Mouse (Mus musculus) liver, embryonic 15.5 days (tissue): ENCODE measurements at regions not wholly inside any gene's neighbourhood (a gene's known extent, or its start where the extent isn't known, plus 50 kb on each side); places are given as distances from the start of the nearest gene placed in this dataset.

Experiments used
- ATAC-seq: fragments of 200-750 bp; cut with Nextera tagmentation; 2 replicates; pipeline ENCODE4 v1.8.0; 2017; ENCODE audit warnings: moderate number of reproducible peaks, mild to moderate bottlenecking, moderate library complexity; ENCODE audit not compliant: insufficient read depth
- H3K27ac ChIP-seq: fragments of 300-500 bp; sonication (generic); replicated peaks from 2 replicates; pipeline ENCODE4 v1.5.1; 2015; ENCODE audit warnings: mild to moderate bottlenecking, inconsistent platforms
- H3K27me3 ChIP-seq: fragments of 300-500 bp; sonication (generic); 2 replicates; pipeline ENCODE4 v1.6.1; 2015; ENCODE audit warnings: mild to moderate bottlenecking, inconsistent platforms
- H3K36me3 ChIP-seq: fragments of 300-500 bp; sonication (generic); replicated peaks from 2 replicates; pipeline ENCODE4 v1.6.1; 2015; ENCODE audit warnings: moderate library complexity, mild to moderate bottlenecking, inconsistent platforms
- H3K4me1 ChIP-seq: fragments of 300-500 bp; sonication (generic); replicated peaks from 2 replicates; pipeline ENCODE4 v1.6.1; 2015; ENCODE audit warnings: inconsistent platforms
- H3K4me2 ChIP-seq: fragments of 300-500 bp; sonication (generic); 2 replicates; pipeline ENCODE4 v1.6.1; 2015; ENCODE audit warnings: moderate library complexity, mild to moderate bottlenecking, inconsistent platforms
- H3K4me3 ChIP-seq: fragments of 300-500 bp; sonication (generic); replicated peaks from 2 replicates; pipeline ENCODE4 v1.5.1; 2015; ENCODE audit warnings: mild to moderate bottlenecking, inconsistent platforms
- H3K9ac ChIP-seq: fragments of 300-500 bp; sonication (generic); 2 replicates; pipeline ENCODE4 v1.6.1; 2015; ENCODE audit warnings: moderate library complexity, mild to moderate bottlenecking, inconsistent platforms
- H3K9me3 ChIP-seq: fragments of 300-500 bp; sonication (generic); replicated peaks from 2 replicates; pipeline ENCODE4 v1.6.1; 2016; ENCODE audit warnings: inconsistent platforms
- WGBS: fragments of 180-500 bp; shearing (Covaris S2); methylation state at CpG from one replicate; pipeline ENCODE4 v1.1.7; 2015; ENCODE audit warnings: mixed read lengths; ENCODE audit not compliant: insufficient replicate concordance; 5-methylcytosine and 5-hydroxymethylcytosine counted together

DNA sequence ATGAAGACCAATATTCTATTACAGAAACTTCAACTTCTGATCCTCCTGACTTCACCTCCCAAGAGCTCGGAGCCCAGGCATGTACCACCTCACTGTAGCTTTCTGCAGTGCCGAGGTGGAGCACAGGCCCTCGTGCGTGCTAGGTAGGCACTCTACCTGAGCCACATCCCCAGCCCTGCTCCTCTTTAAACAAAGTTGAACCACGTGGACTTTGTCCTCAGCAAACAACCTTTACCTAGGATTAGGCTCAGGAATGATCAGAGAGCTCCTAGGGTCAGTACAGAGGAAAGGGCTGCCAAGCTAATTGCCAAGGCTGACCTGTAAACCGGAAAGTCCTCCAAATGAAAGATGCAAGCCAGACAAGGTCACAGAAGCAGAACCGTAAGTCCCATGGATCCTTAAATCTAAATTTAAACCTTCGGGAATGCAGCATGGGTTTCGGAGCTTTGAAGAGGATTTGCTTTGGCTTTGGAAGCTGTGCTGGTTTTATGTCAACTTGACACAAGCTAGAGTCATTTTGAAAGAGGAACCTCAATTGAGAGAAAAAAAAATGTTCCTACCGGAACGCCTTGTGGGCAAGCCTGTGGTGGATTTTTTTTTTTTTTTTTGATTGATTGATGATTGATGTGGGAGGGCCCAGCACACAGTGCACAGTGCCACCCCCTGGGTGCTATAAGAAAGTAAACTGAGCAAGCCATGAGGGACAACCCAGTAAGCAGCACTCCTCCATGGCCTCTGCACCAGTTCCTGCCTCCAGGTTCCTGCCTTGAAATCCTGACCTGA, 69.5 kb upstream of the Rybp start:
- Histone ChIP-seq H3K27ac (peak overlapping the region; percentile 33; the same call in 1 of the 2 replicates), H3K4me3 (no peak overlapping the region)
- 40% methylated on average over 11 of the region's 11 CpGs for WGBS

DNA sequence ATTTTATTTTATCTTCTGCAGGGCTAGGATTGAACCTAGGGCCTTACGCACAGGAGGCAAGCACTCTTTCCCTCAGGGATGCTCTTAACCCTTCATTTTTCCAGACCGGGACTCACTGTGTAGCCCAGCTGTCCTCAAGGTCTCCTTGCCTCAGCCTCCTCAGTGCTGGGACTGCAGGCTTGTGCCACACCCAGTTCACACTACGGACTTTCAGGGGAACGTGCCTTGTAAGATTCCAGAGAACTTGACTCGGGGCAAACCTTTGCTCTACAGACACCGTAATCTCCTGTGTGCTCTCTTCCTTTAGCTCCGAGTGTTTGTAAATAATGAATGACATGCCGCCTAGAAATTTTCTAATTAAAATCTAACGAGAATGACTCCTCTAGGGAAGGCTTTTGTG, 68.6 kb upstream of the Rybp start:
- no peaks in the 10 kb centered on the region for H3K36me3 ChIP-seq
- H3K4me1 ChIP-seq = peaks cover 10% of the 10 kb centered on the region; the same call in 1 of the 2 replicates
- H3K9ac ChIP-seq = no peak overlapping the region
- no peak overlapping the region for H3K4me3 ChIP-seq
- WGBS = 65% methylated on average over 9 of the region's 9 CpGs
- ATAC-seq = no peak
- no peak overlapping the region for H3K4me2 ChIP-seq
- no peaks in the 10 kb centered on the region for H3K9me3 ChIP-seq
- H3K27ac ChIP-seq = no peak overlapping the region
- H3K27me3 ChIP-seq = no peaks in the 10 kb centered on the region

More for the DNA sequence above, 69.5 kb upstream of the Rybp start:
- H3K36me3 ChIP-seq = no peaks in the 10 kb centered on the region
- no peaks in the 10 kb centered on the region for H3K27me3 ChIP-seq
- no peaks in the 10 kb centered on the region for H3K9me3 ChIP-seq
- H3K4me1 ChIP-seq = peaks cover 10% of the 10 kb centered on the region; the same call in 1 of the 2 replicates
- peak; percentile 77 for ATAC-seq
- no peak overlapping the region for H3K9ac ChIP-seq
- peak overlapping the region; percentile 20; the same call in 1 of the 2 replicates for H3K4me2 ChIP-seq

DNA sequence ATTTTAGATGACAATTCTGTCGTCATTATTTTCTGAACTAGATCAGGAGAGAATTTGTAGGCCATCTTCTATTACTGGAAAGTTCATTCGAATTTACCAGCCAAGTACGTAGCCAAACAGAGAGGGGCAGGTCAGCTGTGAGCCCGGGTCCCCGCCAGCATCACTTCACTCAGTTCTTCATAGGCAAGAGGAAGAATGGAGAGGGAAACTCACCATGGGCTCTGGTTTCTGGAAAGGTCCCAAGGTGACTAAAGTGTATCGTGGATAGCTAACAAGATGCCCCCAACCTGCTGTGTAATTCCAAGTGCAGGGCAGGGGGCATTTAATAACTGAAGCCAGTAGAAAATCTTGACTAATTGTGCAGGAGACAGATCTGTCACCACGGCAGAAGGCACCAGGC, 60.2 kb upstream of the Rybp start:
- Histone ChIP-seq H3K36me3 (no peaks in the 10 kb centered on the region), H3K27me3 (no peaks in the 10 kb centered on the region), H3K4me3 (no peak overlapping the region), H3K4me1 (no peaks in the 10 kb centered on the region), H3K9ac (no peak overlapping the region), H3K4me2 (no peak overlapping the region), H3K27ac (no peak overlapping the region), H3K9me3 (no peaks in the 10 kb centered on the region)
- 63% methylated on average over 7 of the region's 7 CpGs for WGBS
- ATAC-seq = no peak

DNA sequence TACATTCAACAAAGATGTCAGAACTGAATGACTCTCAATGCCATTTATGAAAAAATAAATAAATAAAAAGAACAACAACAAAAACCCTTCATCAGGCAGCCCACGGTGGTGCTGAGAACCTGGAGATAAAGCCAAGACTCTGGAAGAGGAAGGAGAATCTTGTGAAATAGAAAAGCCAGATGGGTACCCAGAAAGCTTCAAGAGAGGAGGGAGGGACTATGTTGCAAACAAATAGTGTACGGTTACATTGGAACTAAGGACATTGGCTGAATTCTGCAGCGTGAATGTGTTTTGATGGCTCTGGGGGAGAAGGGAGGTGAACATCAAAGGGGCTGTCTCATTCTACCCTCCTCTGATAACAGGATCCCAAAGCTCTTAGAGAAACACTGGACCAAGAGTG, 57.8 kb upstream of the Rybp start:
- ATAC-seq = no peak
- Histone ChIP-seq H3K27me3 (no peaks in the 10 kb centered on the region), H3K27ac (no peak overlapping the region), H3K9me3 (no peaks in the 10 kb centered on the region), H3K4me2 (no peak overlapping the region), H3K4me3 (no peak overlapping the region), H3K4me1 (peaks cover 3% of the 10 kb centered on the region; the same call in 1 of the 2 replicates), H3K9ac (no peak overlapping the region), H3K36me3 (no peaks in the 10 kb centered on the region)
- WGBS = 54% methylated on average over 3 of the region's 3 CpGs

DNA sequence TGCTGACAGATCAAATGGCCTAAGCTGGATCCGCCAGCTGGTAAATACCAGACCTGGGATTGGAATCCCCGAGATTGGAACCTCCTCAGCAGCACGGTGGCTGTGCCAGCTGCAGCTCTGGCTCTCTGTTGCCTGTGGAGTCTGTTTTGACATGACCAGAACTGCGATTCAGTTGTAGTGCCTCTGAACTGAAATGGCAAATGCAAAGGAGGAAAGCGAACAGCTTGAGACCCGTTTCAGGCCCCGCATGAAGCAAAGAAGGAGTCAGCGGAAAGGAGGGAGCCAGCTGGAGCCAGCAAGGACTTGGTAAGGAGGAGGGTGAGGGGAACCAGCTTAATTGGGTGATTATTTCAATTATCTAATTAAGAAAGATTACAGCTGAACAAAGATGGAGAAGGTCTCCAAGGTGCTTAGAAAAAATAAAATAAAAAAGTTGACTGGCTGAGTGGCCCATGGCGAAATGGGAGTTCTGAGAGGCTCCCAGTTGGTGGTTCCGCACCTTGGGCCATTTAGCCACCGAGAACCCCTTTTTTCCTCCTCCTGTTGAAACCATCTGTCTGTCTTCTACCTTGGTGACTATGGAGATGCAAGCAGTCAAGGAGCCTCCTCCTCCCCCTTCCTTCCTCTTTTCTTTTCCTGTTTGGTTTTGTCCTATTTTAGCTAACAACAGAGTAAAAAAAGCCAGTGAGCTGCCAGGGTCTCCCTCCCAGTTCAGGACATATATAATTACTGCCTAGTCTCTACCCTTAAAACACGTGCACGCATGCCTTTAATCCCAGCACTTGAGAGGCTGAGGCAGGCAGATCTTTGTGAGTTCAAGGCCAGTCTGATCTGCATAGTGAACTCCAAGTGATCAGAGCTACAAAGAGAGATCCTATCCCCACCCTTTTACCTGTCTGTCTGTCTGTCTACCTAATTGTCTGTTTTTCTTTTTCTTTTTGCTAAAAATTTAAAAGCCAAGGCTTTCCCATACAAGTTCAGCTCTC, 54.3 kb upstream of the Rybp start:
- no peak for ATAC-seq
- Histone ChIP-seq H3K27ac (no peak overlapping the region), H3K27me3 (0 out of 2 replicates have a peak, but pooled peaks cover 4% of the 10 kb centered on the region), H3K4me1 (peaks cover 8% of the 10 kb centered on the region; the same call in 1 of the 2 replicates), H3K36me3 (no peaks in the 10 kb centered on the region), H3K4me2 (no peak overlapping the region), H3K4me3 (no peak overlapping the region), H3K9ac (no peak overlapping the region), H3K9me3 (no peaks in the 10 kb centered on the region)
- WGBS = 22% methylated on average over 13 of the region's 13 CpGs

DNA sequence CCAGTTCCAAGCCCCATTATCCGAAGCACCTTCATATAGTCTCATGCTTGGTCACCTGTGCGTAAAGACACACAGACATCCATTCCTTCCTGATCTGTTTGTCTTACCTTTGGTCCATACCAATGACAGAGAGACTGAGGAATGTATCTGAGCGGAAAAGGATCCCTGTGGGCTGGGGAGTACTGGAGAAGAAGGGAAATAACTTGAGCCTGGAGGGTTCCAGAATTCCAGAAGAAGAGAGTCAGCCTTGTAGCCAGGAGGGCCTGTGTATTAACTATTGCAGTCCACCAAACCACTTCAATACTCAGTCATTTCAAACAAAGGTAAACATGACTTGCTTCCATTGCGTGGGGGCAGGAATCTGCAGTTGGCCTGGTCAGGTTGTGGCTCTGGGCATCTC, 51.0 kb upstream of the Rybp start:
- Histone ChIP-seq H3K4me3 (no peak overlapping the region), H3K4me1 (peaks cover 12% of the 10 kb centered on the region), H3K36me3 (no peaks in the 10 kb centered on the region), H3K27me3 (0 out of 2 replicates have a peak, but pooled peaks cover 8% of the 10 kb centered on the region), H3K4me2 (no peak overlapping the region), H3K9me3 (no peaks in the 10 kb centered on the region), H3K9ac (no peak overlapping the region), H3K27ac (no peak overlapping the region)
- no peak for ATAC-seq
- 57% methylated on average over 4 of the region's 4 CpGs for WGBS
